ENCODE assay signal across 24 mouse cellular contexts in genomic region chr13:73496137-73496536, GRCm38 (mm10). TPM values are rescaled to one million over a fixed set of nuclear protein-coding genes. Genes with fewer than 3 reads are reported as not detected.
A peak's percentile ranks its signal among the peaks of the same experiment; 100 is the strongest.
DNase-seq lines count a peak whose midpoint lies in the region; ATAC-seq and TF ChIP-seq lines count a peak whose summit lies in the region.
"Had no signal": no experiment of that assay in that cellular context is flagged by ENCODE, and none has a peak within 500 bp of the region (broad histone marks: within the 10 kb centered on the region; RNA-seq: fewer than 3 reads in every experiment).

No protein-coding gene starts in this region.

- no peaks in the 10 kb centered on the region for H3K9me3 ChIP-seq in liver, embryonic 13.5 days (replicated peaks)
- H3K9me3 ChIP-seq in liver, postnatal 0 days (ENCODE audit: low read length): no peaks in the 10 kb centered on the region
- no peaks in the 10 kb centered on the region for H3K9me3 ChIP-seq in MEL (replicated peaks; ENCODE audit: insufficient read depth, low read length)
- no peaks in the 10 kb centered on the region for H3K9me3 ChIP-seq in lung, postnatal 0 days (ENCODE audit: low read length)
- H3K9me3 ChIP-seq: embryonic facial prominence, embryonic 10.5 days; embryonic facial prominence, embryonic 12.5 days; forebrain, embryonic 13.5 days; forebrain, embryonic 15.5 days had no signal

- H3K4me1 ChIP-seq in liver, embryonic 13.5 days (replicated peaks): peaks cover 100% of the 10 kb centered on the region
- peaks cover 24% of the 10 kb centered on the region for H3K4me1 ChIP-seq in liver, postnatal 0 days (ENCODE audit: insufficient read depth)
- H3K4me1 ChIP-seq in MEL (ENCODE audit: control insufficient read depth in 1 of 2, insufficient read depth in 2 of 2, low read length in 2 of 2): peaks cover 3 to 10% of the 10 kb centered on the region in 2 experiments; a peak in 3 of 4 replicates
- no peaks in the 10 kb centered on the region for H3K4me1 ChIP-seq in lung, postnatal 0 days (ENCODE audit: insufficient read depth, low read depth, low read length)
- H3K4me1 ChIP-seq: embryonic facial prominence, embryonic 10.5 days; embryonic facial prominence, embryonic 12.5 days; forebrain, embryonic 13.5 days; forebrain, embryonic 15.5 days had no signal

- DNase-seq in CD4-positive, CD25-positive, alpha-beta regulatory T cell, adult 2 months (ENCODE audit: low read depth, low spot score): peak; percentile 29
- no peak for DNase-seq in liver, embryonic 13.5 days
- DNase-seq in liver, postnatal 0 days: no peak
- DNase-seq in MEL (ENCODE audit: low read depth, low spot score): peak; percentile 51
- peak; percentile 34 for DNase-seq in naive thymus-derived CD4-positive, alpha-beta T cell, adult 2 months (ENCODE audit: low read depth)
- no peak for DNase-seq in lung, postnatal 0 days (ENCODE audit: low spot score)
- DNase-seq: adrenal gland, adult 8-10 months; adrenal gland, postnatal 14 days; adrenal gland, postnatal 36 days; B cell, adult 2 months; cerebellum, adult 11-12 months; cerebellum, adult 2 months; cerebellum, adult 9-10 months; cerebellum, postnatal 10 days; cerebellum, postnatal 25 days; forebrain, postnatal 0 days had no signal

- H3K36me3 ChIP-seq in liver, embryonic 13.5 days: peaks cover 100% of the 10 kb centered on the region
- peaks cover 86% of the 10 kb centered on the region for H3K36me3 ChIP-seq in liver, postnatal 0 days (replicated peaks; ENCODE audit: insufficient read depth, low read length)
- peaks cover 8 to 11% of the 10 kb centered on the region in 2 experiments for H3K36me3 ChIP-seq in MEL (ENCODE audit: control insufficient read depth in 1 of 2, insufficient read depth in 2 of 2, low read length in 2 of 2)
- peaks cover 42% of the 10 kb centered on the region for H3K36me3 ChIP-seq in lung, postnatal 0 days (ENCODE audit: insufficient read depth, low read length)
- H3K36me3 ChIP-seq: G1E had no signal

- H3K9ac ChIP-seq in liver, embryonic 13.5 days: no peak overlapping the region
- no peak overlapping the region for H3K9ac ChIP-seq in liver, postnatal 0 days (replicated peaks)
- H3K9ac ChIP-seq in MEL (ENCODE audit: control insufficient read depth, low read depth, low read length, poor library complexity, severe bottlenecking): no peak overlapping the region
- H3K9ac ChIP-seq in lung, postnatal 0 days (replicated peaks; ENCODE audit: low read depth): no peak overlapping the region
- H3K9ac ChIP-seq: embryonic facial prominence, embryonic 12.5 days; forebrain, embryonic 13.5 days; forebrain, embryonic 15.5 days; forebrain, postnatal 0 days had no signal

- no peak for ATAC-seq in CD4-positive, CD25-positive, alpha-beta regulatory T cell, adult 4 months
- no peak for ATAC-seq in liver, embryonic 13.5 days (ENCODE audit: low read depth)
- no peak for ATAC-seq in liver, postnatal 0 days
- no peak for ATAC-seq in lung, postnatal 0 days
- ATAC-seq: forebrain, embryonic 13.5 days; forebrain, embryonic 15.5 days had no signal

- no peak for TF ChIP-seq RAD21 in MEL (IDR thresholded peaks at IDR 0.05; ENCODE audit: low read depth, low read length)

- 32% methylated on average over 2 of the region's 2 CpGs for WGBS in liver, embryonic 13.5 days (ENCODE audit: insufficient replicate concordance)
- 52% methylated on average over 2 of the region's 2 CpGs for WGBS in liver, postnatal 0 days (ENCODE audit: insufficient replicate concordance)
- 46% methylated on average over 2 of the region's 2 CpGs for WGBS in lung, postnatal 0 days

- H3K4me3 ChIP-seq in liver, embryonic 13.5 days (replicated peaks): no peak overlapping the region
- no peak overlapping the region for H3K4me3 ChIP-seq in liver, postnatal 0 days (ENCODE audit: low read depth, low read length)
- H3K4me3 ChIP-seq in MEL (ENCODE audit: control insufficient read depth in 1 of 2, insufficient read depth in 1 of 2, low read depth in 2 of 2, low read length in 2 of 2): no peak overlapping the region
- no peak overlapping the region for H3K4me3 ChIP-seq in lung, postnatal 0 days (ENCODE audit: low read depth, low read length)
- H3K4me3 ChIP-seq: embryonic facial prominence, embryonic 10.5 days; embryonic facial prominence, embryonic 12.5 days; forebrain, embryonic 13.5 days; forebrain, embryonic 15.5 days had no signal

- TF ChIP-seq POLR2A in MEL (IDR thresholded peaks at IDR 0.05; ENCODE audit: control insufficient read depth in 1 of 2, insufficient read depth in 1 of 2, low read depth in 1 of 2, low read length in 2 of 2, poor library complexity in 1 of 2): no peak

- no peak for TF ChIP-seq EP300 in liver, postnatal 0 days (IDR thresholded peaks at IDR 0.05; ENCODE audit: low read depth)
- TF ChIP-seq EP300 in MEL (IDR thresholded peaks at IDR 0.05; ENCODE audit: low read depth in 1 of 2, low read length in 2 of 2): peak; percentile 47 to 56; a peak in 3 of 4 replicates
- no peak for TF ChIP-seq EP300 in lung, postnatal 0 days (IDR thresholded peaks at IDR 0.05)

- no peaks in the 10 kb centered on the region for H3K79me2 ChIP-seq in MEL (ENCODE audit: control insufficient read depth, insufficient read depth, low read length, poor library complexity)

- H3K27me3 ChIP-seq in liver, embryonic 13.5 days: no peaks in the 10 kb centered on the region
- no peaks in the 10 kb centered on the region for H3K27me3 ChIP-seq in liver, postnatal 0 days (ENCODE audit: insufficient read depth, low read length)
- H3K27me3 ChIP-seq in MEL (ENCODE audit: control insufficient read depth in 1 of 2, insufficient read depth in 2 of 2, low read length in 2 of 2): no peaks in the 10 kb centered on the region
- no peaks in the 10 kb centered on the region for H3K27me3 ChIP-seq in lung, postnatal 0 days (replicated peaks; ENCODE audit: insufficient read depth, low read length)
- H3K27me3 ChIP-seq: CH12.LX; embryonic facial prominence, embryonic 12.5 days; forebrain, embryonic 13.5 days; forebrain, embryonic 15.5 days had no signal

- peak overlapping the region; percentile 95 for H3K27ac ChIP-seq in liver, embryonic 13.5 days
- no peak overlapping the region for H3K27ac ChIP-seq in liver, postnatal 0 days (ENCODE audit: low read depth)
- no peak overlapping the region for H3K27ac ChIP-seq in MEL (ENCODE audit: control insufficient read depth, low read depth, low read length)
- no peak overlapping the region for H3K27ac ChIP-seq in lung, postnatal 0 days (ENCODE audit: low read length)
- H3K27ac ChIP-seq: embryonic facial prominence, embryonic 10.5 days; embryonic facial prominence, embryonic 12.5 days; forebrain, embryonic 13.5 days; forebrain, embryonic 15.5 days had no signal

- H3K4me2 ChIP-seq in liver, embryonic 13.5 days: no peak overlapping the region
- no peak overlapping the region for H3K4me2 ChIP-seq in liver, postnatal 0 days (ENCODE audit: low read depth, low read length)
- H3K4me2 ChIP-seq in lung, postnatal 0 days (replicated peaks; ENCODE audit: low read depth, low read length): no peak overlapping the region
- H3K4me2 ChIP-seq: embryonic facial prominence, embryonic 12.5 days; forebrain, embryonic 13.5 days; forebrain, embryonic 15.5 days had no signal

- no peak for TF ChIP-seq CTCF in liver, postnatal 0 days (IDR thresholded peaks at IDR 0.05; ENCODE audit: low read depth)
- no peak for TF ChIP-seq CTCF in MEL (IDR thresholded peaks at IDR 0.05 in 2 of 3, conservative IDR thresholded peaks at IDR 0.05 in 1 of 3; ENCODE audit: control insufficient read depth in 1 of 3, insufficient read depth in 1 of 3, low read depth in 2 of 3, low read length in 3 of 3, poor library complexity in 1 of 3, severe bottlenecking in 1 of 3)
- TF ChIP-seq CTCF in lung, postnatal 0 days (IDR thresholded peaks at IDR 0.05): no peak

TF ChIP-seq in MEL, 35 proteins besides CTCF, POLR2A, EP300 and RAD21 (continues in another document):
- TF ChIP-seq ETS1 (IDR thresholded peaks at IDR 0.05; ENCODE audit: low read depth, low read length) (peak; percentile 33; the same call in 1 of the 2 replicates), GATA1 (IDR thresholded peaks at IDR 0.05; ENCODE audit: low read depth, low read length) (peak; percentile 72), TAL1 (IDR thresholded peaks at IDR 0.05; ENCODE audit: low read length) (no peak), ZC3H11A (IDR thresholded peaks at IDR 0.05; ENCODE audit: low read depth, low read length) (no peak), TCF12 (IDR thresholded peaks at IDR 0.05; ENCODE audit: low read depth, low read length) (no peak), USF2 (IDR thresholded peaks at IDR 0.05; ENCODE audit: borderline replicate concordance in 1 of 2, insufficient read depth in 1 of 2, low read depth in 1 of 2, low read length in 2 of 2) (no peak), ZKSCAN1 (IDR thresholded peaks at IDR 0.05; ENCODE audit: low read depth, low read length) (no peak), MEF2A (IDR thresholded peaks at IDR 0.05; ENCODE audit: extremely low read depth, insufficient replicate concordance, low read depth, low read length, poor library complexity, severe bottlenecking) (no peak), USF1 (IDR thresholded peaks at IDR 0.05; ENCODE audit: low read depth, low read length) (no peak), KAT2A (conservative IDR thresholded peaks at IDR 0.05; ENCODE audit: low read depth, low read length) (no peak), RCOR1 (IDR thresholded peaks at IDR 0.05; ENCODE audit: low read depth, low read length) (peak; percentile 81), MYB (IDR thresholded peaks at IDR 0.05; ENCODE audit: low read depth, low read length) (no peak), BHLHE40 (IDR thresholded peaks at IDR 0.05; ENCODE audit: borderline replicate concordance, low read depth, low read length) (peak; percentile 68; the same call in 1 of the 2 replicates)

RNA-seq across cellular contexts. Expression of gene Lpcat1, which starts 29.1 kb away (rescaled TPM):
- 10 to 100 TPM; 29.0 to 34.0 TPM for polyA plus RNA-seq in CD4-positive, CD25-positive, alpha-beta regulatory T cell, adult 4 months (2017; shearing (Covaris generic))
- 77.9 and 83.7 TPM in 2 replicates for polyA plus RNA-seq in liver, embryonic 13.5 days (2015; fragmentation: Nextera tagmentation; extraction: Ambion mirVana)
- polyA plus RNA-seq in liver, postnatal 0 days (2015; fragmentation: Nextera tagmentation; extraction: Ambion mirVana): 31.0 and 32.4 TPM in 2 replicates
- 30.5 and 38.8 TPM in 2 replicates for total RNA-seq in MEL (2012; rRNA removed)
- 10 to 100 TPM in 1 of 2 experiments, not detected in 1; 31.5 TPM for polyA plus RNA-seq in MEL (2012; ENCODE audit: insufficient read depth in 1 of 2, insufficient read length in 2 of 2, low read depth in 1 of 2, low replicate concordance in 2 of 2, missing spikeins in 1 of 2)
- polyA plus RNA-seq in lung, postnatal 0 days (2015; fragmentation: Nextera tagmentation; extraction: Ambion mirVana): 368 and 414 TPM in 2 replicates
- polyA plus RNA-seq: G1E had no signal

RNA-seq across cellular contexts. Expression of gene Slc6a3, which starts 40.4 kb away (rescaled TPM):
- not detected for polyA plus RNA-seq in CD4-positive, CD25-positive, alpha-beta regulatory T cell, adult 4 months (2017; shearing (Covaris generic))
- 0.70 and 1.0 TPM in 2 replicates for polyA plus RNA-seq in liver, embryonic 13.5 days (2015; fragmentation: Nextera tagmentation; extraction: Ambion mirVana)
- 0.22 and 0.34 TPM in 2 replicates for polyA plus RNA-seq in liver, postnatal 0 days (2015; fragmentation: Nextera tagmentation; extraction: Ambion mirVana)
- total RNA-seq in MEL (2012; rRNA removed): 0.07 and 0.08 TPM in 2 replicates
- polyA plus RNA-seq in MEL (2012; ENCODE audit: insufficient read depth in 1 of 2, insufficient read length in 2 of 2, low read depth in 1 of 2, low replicate concordance in 2 of 2, missing spikeins in 1 of 2): under 1 TPM in 1 of 2 experiments, not detected in 1; 0.10 TPM
- 0.05 and 0.08 TPM in 2 replicates for polyA plus RNA-seq in lung, postnatal 0 days (2015; fragmentation: Nextera tagmentation; extraction: Ambion mirVana)
- total RNA-seq: adrenal gland, postnatal 36 days; CH12.LX; G1E had no signal
- polyA plus RNA-seq: embryonic facial prominence, embryonic 10.5 days; embryonic facial prominence, embryonic 14.5 days; G1E had no signal

Comparison
In these comparisons a context has a peak if more than half of its experiments do, and no peak if none do; other contexts are left out.
1. DNase-seq: peak in CD4-positive, CD25-positive, alpha-beta regulatory T cell, adult 2 months (single experiment), MEL (single experiment) and naive thymus-derived CD4-positive, alpha-beta T cell, adult 2 months (single experiment); none in liver, embryonic 13.5 days (single experiment), liver, postnatal 0 days (single experiment) and lung, postnatal 0 days (single experiment).